Mouse (Mus musculus) embryo, embryonic 11 days (tissue): ENCODE measurements around the gene Atmin.

ENCODE experiments used
- DNase-seq: peaks from one replicate; pipeline ENCODE4 v3.0.0-alpha.2; 2015

Gene Atmin

GRCm38 (mm10) chr8:116951778-116952177 is 8.6 kb downstream of the Atmin start:
- DNase-seq = no peak

GRCm38 (mm10) chr8:116952428-116952827 is 9.2 kb downstream of the Atmin start:
- DNase-seq = no peak

- DNase-seq = no peak
These were observed 11.2 kb downstream of the Atmin start for GRCm38 (mm10) chr8:116954415-116954814.

- DNase-seq = no peak
These were observed 26.3 kb downstream of the Atmin start for GRCm38 (mm10) chr8:116969531-116969930.

- DNase-seq = no peak
These were observed 31.9 kb downstream of the Atmin start for GRCm38 (mm10) chr8:116975066-116975465.

- DNase-seq = no peak
These were observed 32.4 kb downstream of the Atmin start for GRCm38 (mm10) chr8:116975606-116976005.

GRCm38 (mm10) chr8:116978052-116978451 is 34.9 kb downstream of the Atmin start:
- DNase-seq = no peak

- DNase-seq = peak; percentile 100
These were observed 35.6 kb downstream of the Atmin start, which contains the start of gene 1700030J22Rik for GRCm38 (mm10) chr8:116978631-116979256. Gene 1700030J22Rik, minus strand, starts transcription at chr8:116978959.

GRCm38 (mm10) chr8:116980117-116980516 is 36.9 kb downstream of the Atmin start:
- peak; percentile 85 for DNase-seq

GRCm38 (mm10) chr8:116989842-116990241 is 46.6 kb downstream of the Atmin start:
- no peak for DNase-seq

GRCm38 (mm10) chr8:116991241-116991640 is 48.0 kb downstream of the Atmin start:
- DNase-seq = no peak

GRCm38 (mm10) chr8:116992176-116992971 is 49.2 kb downstream of the Atmin start:
- DNase-seq = peak; percentile 31

- peak; percentile 100 for DNase-seq
These were observed 50.1 kb downstream of the Atmin start, which contains the start of gene Gcsh for GRCm38 (mm10) chr8:116993095-116993867. Gene Gcsh, minus strand, starts transcription at chr8:116993537.

GRCm38 (mm10) chr8:116994016-116994716 is 51.0 kb downstream of the Atmin start:
- DNase-seq = no peak
